21 mouse cellular contexts compared by ENCODE assay signal in genomic region chr4:59218154-59218553, GRCm38 (mm10).
"Had no signal": no experiment of that assay in that cellular context is flagged by ENCODE, and none has a peak within 500 bp of the region (broad histone marks: within the 10 kb centered on the region; RNA-seq: fewer than 3 reads in every experiment).

No protein-coding gene starts in this region.

- H3K9ac ChIP-seq: heart, embryonic 12.5 days; hindbrain, embryonic 13.5 days; hindbrain, embryonic 15.5 days; kidney, embryonic 15.5 days; limb, embryonic 12.5 days; liver, embryonic 13.5 days had no signal

- H3K4me1 ChIP-seq: heart, embryonic 10.5 days; heart, embryonic 12.5 days; hindbrain, embryonic 13.5 days; hindbrain, embryonic 15.5 days; kidney, embryonic 15.5 days; limb, embryonic 10.5 days; limb, embryonic 12.5 days had no signal

- H3K27me3 ChIP-seq: heart, embryonic 12.5 days; hindbrain, embryonic 13.5 days; hindbrain, embryonic 15.5 days; kidney, embryonic 15.5 days; limb, embryonic 12.5 days; liver, embryonic 13.5 days had no signal

- H3K27ac ChIP-seq: gastrocnemius, adult 2 months; heart, embryonic 10.5 days; hindbrain, embryonic 13.5 days; hindbrain, embryonic 15.5 days; hindbrain, postnatal 0 days; kidney, embryonic 15.5 days; kidney, postnatal 0 days; left cerebral cortex, adult 2 months; limb, embryonic 10.5 days; limb, embryonic 12.5 days; liver, embryonic 13.5 days had no signal

- DNase-seq: gastrocnemius, adult 2 months; gastrocnemius, postnatal 10 days; gastrocnemius, postnatal 36 days; heart, adult 18-20 months; heart, postnatal 10 days; kidney, adult 11 months; kidney, adult 2 months; kidney, adult 9 months; kidney, postnatal 14 days; kidney, postnatal 36 days; liver, embryonic 13.5 days had no signal

- H3K4me3 ChIP-seq: gastrocnemius, adult 2 months; heart, embryonic 10.5 days; heart, embryonic 12.5 days; hindbrain, embryonic 13.5 days; hindbrain, embryonic 15.5 days; kidney, embryonic 15.5 days; left cerebral cortex, adult 2 months; limb, embryonic 10.5 days; limb, embryonic 12.5 days; liver, embryonic 13.5 days had no signal
